Mouse (Mus musculus): ENCODE measurements around the gene Iqcn. TPM values are rescaled to one million over a fixed set of nuclear protein-coding genes. Genes with fewer than 3 reads are reported as not detected.

Gene Iqcn
- polyA plus RNA-seq, 1 experiment from 2014 or later: not detected

- 66% methylated on average over 10 of the region's 10 CpGs for WGBS
- H3K27ac ChIP-seq: peak overlapping the region; percentile 97; the same call in 1 of the 2 replicates
- H3K27me3 ChIP-seq (ENCODE audit: low read depth, poor library complexity, severe bottlenecking): no peaks in the 10 kb centered on the region
- no peaks in the 10 kb centered on the region for H3K9me3 ChIP-seq (replicated peaks)
- no peak overlapping the region for H3K4me3 ChIP-seq
- DNase-seq (ENCODE audit: low spot score): no peak
- H3K36me3 ChIP-seq: peaks cover 11% of the 10 kb centered on the region
- peaks cover 35% of the 10 kb centered on the region for H3K4me1 ChIP-seq
These were observed 31.5 kb upstream of the Iqcn start for GRCm38 (mm10) chr8:70671615-70672324.

GRCm38 (mm10) chr8:70672325-70673078, 30.8 kb upstream of the Iqcn start:
- Histone ChIP-seq H3K4me3 (peak overlapping the region; percentile 80), H3K4me1 (peaks cover 35% of the 10 kb centered on the region), H3K36me3 (peaks cover 18% of the 10 kb centered on the region), H3K27ac (peak overlapping the region; percentile 97), H3K27me3 (ENCODE audit: low read depth, poor library complexity, severe bottlenecking) (no peaks in the 10 kb centered on the region), H3K9me3 (replicated peaks) (no peaks in the 10 kb centered on the region)
- no peak for DNase-seq (ENCODE audit: low spot score)
- 40% methylated on average over 19 of the region's 19 CpGs for WGBS

DNA sequence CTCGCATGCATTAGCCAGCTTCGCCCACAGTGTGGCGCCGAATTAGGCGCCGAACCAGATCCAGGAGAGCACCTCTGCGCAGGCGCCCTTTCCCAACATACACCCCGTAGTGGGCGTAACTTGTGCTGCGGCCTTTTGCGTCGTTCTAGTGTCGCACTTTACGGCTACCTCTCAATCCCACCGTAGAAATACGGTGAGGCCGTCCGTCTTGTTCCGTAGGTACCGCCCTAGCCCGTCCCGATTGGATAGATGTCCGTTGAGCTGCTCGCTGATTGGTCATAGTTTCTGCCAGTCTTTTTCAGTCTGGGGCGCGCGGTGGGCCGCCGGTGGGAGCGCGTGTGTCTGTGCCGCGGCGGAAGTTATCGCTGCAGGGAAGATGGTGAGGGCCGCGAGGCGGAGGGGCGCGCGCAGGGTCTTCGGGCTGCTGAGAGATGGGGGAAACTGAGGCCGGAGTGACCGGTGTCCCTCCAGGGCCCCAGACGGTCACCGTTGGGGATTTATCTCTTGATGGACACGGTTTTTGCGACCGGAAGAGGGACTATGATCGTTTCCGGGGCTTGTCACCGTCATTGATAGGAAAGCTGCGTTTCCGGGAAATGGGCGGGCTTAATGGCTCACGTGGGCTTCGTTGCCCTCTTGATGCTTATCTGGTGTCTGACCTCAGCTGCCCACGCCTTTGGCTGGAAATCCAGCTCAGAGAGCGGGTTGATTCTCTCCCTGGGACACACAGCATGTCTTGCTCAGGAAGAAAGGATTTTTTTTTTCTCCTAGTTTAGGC, 30.0 kb upstream of the Iqcn start, which contains the start of gene Lsm4:
Gene Lsm4, plus strand, starts transcription at position 170 of the 778 bp plus-strand sequence.
- WGBS: under 1% methylated on average over 60 of the region's 60 CpGs
- DNase-seq (ENCODE audit: low spot score): peak; percentile 96

GRCm38 (mm10) chr8:70674109-70674508, 29.1 kb upstream of the Iqcn start:
- Histone ChIP-seq H3K9me3 (replicated peaks) (no peaks in the 10 kb centered on the region), H3K27ac (peak overlapping the region; percentile 97), H3K4me1 (peaks cover 35% of the 10 kb centered on the region), H3K4me3 (peak overlapping the region; percentile 80), H3K36me3 (peaks cover 35% of the 10 kb centered on the region), H3K27me3 (ENCODE audit: low read depth, poor library complexity, severe bottlenecking) (no peaks in the 10 kb centered on the region)
- no peak for DNase-seq (ENCODE audit: low spot score)
- WGBS: 87% methylated on average over 3 of the region's 3 CpGs

More for the DNA sequence above, 30.0 kb upstream of the Iqcn start, which contains the start of gene Lsm4:
- peak within 1 kb of the TSS; percentile 80 for H3K4me3 ChIP-seq
- H3K9me3 ChIP-seq (replicated peaks): no peaks in the 10 kb centered on the region
- H3K4me1 ChIP-seq: peaks cover 35% of the 10 kb centered on the region
- H3K27ac ChIP-seq: peak within 1 kb of the TSS; percentile 97
- H3K36me3 ChIP-seq: peaks cover 26% of the 10 kb centered on the region
- no peaks in the 10 kb centered on the region for H3K27me3 ChIP-seq (ENCODE audit: low read depth, poor library complexity, severe bottlenecking)

- Histone ChIP-seq H3K27ac (peak overlapping the region; percentile 97; the same call in 1 of the 2 replicates), H3K36me3 (peaks cover 41% of the 10 kb centered on the region), H3K27me3 (ENCODE audit: low read depth, poor library complexity, severe bottlenecking) (no peaks in the 10 kb centered on the region), H3K9me3 (replicated peaks) (no peaks in the 10 kb centered on the region), H3K4me1 (peaks cover 36% of the 10 kb centered on the region), H3K4me3 (peak overlapping the region; percentile 80; the same call in 1 of the 2 replicates)
- no peak for DNase-seq (ENCODE audit: low spot score)
- 73% methylated on average over 4 of the region's 4 CpGs for WGBS
These were observed 28.5 kb upstream of the Iqcn start for GRCm38 (mm10) chr8:70674716-70675115.

DNA sequence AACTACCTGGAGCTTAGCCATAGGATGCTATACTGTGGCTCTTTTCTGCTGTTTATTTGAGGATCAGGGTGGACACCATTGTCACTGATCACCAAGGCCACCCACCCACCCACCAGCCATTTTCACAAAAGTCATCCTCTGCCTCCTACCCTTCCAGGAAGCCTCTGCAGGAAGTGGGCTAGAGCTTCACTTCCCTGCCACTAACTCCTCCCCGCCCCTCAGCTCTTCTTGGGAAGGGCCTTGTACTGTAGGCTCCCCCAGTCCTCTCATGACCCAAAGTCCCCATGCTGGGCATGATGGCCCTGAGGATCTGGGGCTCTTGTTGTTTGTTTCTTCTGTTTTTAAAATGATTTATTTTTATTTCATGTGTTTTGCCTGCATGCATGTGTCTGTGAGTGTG, 27.9 kb upstream of the Iqcn start:
- DNase-seq (ENCODE audit: low spot score): no peak
- H3K4me1 ChIP-seq: peaks cover 39% of the 10 kb centered on the region
- H3K9me3 ChIP-seq (replicated peaks): no peaks in the 10 kb centered on the region
- WGBS: 97% methylated on average over 1 of the region's 1 CpGs
- H3K4me3 ChIP-seq: no peak overlapping the region
- peaks cover 47% of the 10 kb centered on the region for H3K36me3 ChIP-seq
- H3K27ac ChIP-seq: no peak overlapping the region
- H3K27me3 ChIP-seq (ENCODE audit: low read depth, poor library complexity, severe bottlenecking): no peaks in the 10 kb centered on the region

GRCm38 (mm10) chr8:70677451-70678080, 25.7 kb upstream of the Iqcn start:
- H3K36me3 ChIP-seq: peaks cover 47% of the 10 kb centered on the region
- WGBS: 94% methylated on average over 15 of the region's 15 CpGs
- H3K4me3 ChIP-seq: no peak overlapping the region
- no peak overlapping the region for H3K27ac ChIP-seq
- peaks cover 35% of the 10 kb centered on the region for H3K4me1 ChIP-seq
- H3K9me3 ChIP-seq (replicated peaks): no peaks in the 10 kb centered on the region
- H3K27me3 ChIP-seq (ENCODE audit: low read depth, poor library complexity, severe bottlenecking): no peaks in the 10 kb centered on the region
- no peak for DNase-seq (ENCODE audit: low spot score)

- H3K27ac ChIP-seq: no peak overlapping the region
- DNase-seq (ENCODE audit: low spot score): no peak
- H3K4me1 ChIP-seq: peaks cover 33% of the 10 kb centered on the region
- no peak overlapping the region for H3K4me3 ChIP-seq
- no peaks in the 10 kb centered on the region for H3K27me3 ChIP-seq (ENCODE audit: low read depth, poor library complexity, severe bottlenecking)
- H3K36me3 ChIP-seq: peaks cover 47% of the 10 kb centered on the region
- H3K9me3 ChIP-seq (replicated peaks): no peaks in the 10 kb centered on the region
These were observed 24.6 kb upstream of the Iqcn start for GRCm38 (mm10) chr8:70678679-70679078.

GRCm38 (mm10) chr8:70679404-70679803, 23.9 kb upstream of the Iqcn start:
- Histone ChIP-seq H3K36me3 (peaks cover 50% of the 10 kb centered on the region), H3K9me3 (replicated peaks) (no peaks in the 10 kb centered on the region), H3K4me1 (peaks cover 29% of the 10 kb centered on the region), H3K27ac (peak overlapping the region; percentile 11; the same call in 1 of the 2 replicates), H3K27me3 (ENCODE audit: low read depth, poor library complexity, severe bottlenecking) (no peaks in the 10 kb centered on the region), H3K4me3 (no peak overlapping the region)
- DNase-seq (ENCODE audit: low spot score): no peak
- WGBS: 90% methylated on average over 4 of the region's 4 CpGs

DNA sequence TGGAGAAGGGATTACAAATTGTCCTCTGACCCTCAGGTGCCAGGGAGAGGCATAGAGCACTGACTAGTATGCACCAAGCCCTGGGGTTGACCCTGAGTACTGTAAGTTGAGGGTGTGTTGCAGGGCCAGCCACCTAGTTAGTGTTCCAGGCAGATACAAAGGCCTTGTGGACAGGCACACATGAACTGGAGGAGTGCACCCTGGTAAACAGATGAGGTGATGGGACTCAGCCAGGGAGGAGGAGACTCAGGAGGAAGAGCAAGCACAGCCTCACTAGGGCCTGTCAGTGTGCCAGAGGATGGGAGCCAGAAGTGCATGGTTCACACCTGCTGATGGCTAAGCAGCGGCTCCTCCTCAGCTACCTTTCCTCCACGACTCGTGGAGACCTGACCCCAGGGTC, 23.2 kb upstream of the Iqcn start:
- no peak overlapping the region for H3K4me3 ChIP-seq
- no peaks in the 10 kb centered on the region for H3K9me3 ChIP-seq (replicated peaks)
- WGBS: 80% methylated on average over 3 of the region's 3 CpGs
- no peak overlapping the region for H3K27ac ChIP-seq
- H3K4me1 ChIP-seq: peaks cover 25% of the 10 kb centered on the region
- H3K27me3 ChIP-seq (ENCODE audit: low read depth, poor library complexity, severe bottlenecking): no peaks in the 10 kb centered on the region
- DNase-seq (ENCODE audit: low spot score): no peak
- H3K36me3 ChIP-seq: peaks cover 52% of the 10 kb centered on the region

- H3K4me1 ChIP-seq: peaks cover 20% of the 10 kb centered on the region
- no peak overlapping the region for H3K27ac ChIP-seq
- peaks cover 45% of the 10 kb centered on the region for H3K36me3 ChIP-seq
- 82% methylated on average over 3 of the region's 3 CpGs for WGBS
- no peak for DNase-seq (ENCODE audit: low spot score)
- no peaks in the 10 kb centered on the region for H3K9me3 ChIP-seq (replicated peaks)
- H3K4me3 ChIP-seq: no peak overlapping the region
- no peaks in the 10 kb centered on the region for H3K27me3 ChIP-seq (ENCODE audit: low read depth, poor library complexity, severe bottlenecking)
These were observed 21.8 kb upstream of the Iqcn start for GRCm38 (mm10) chr8:70681410-70681809.

GRCm38 (mm10) chr8:70682193-70682592, 21.1 kb upstream of the Iqcn start:
- Histone ChIP-seq H3K36me3 (peaks cover 42% of the 10 kb centered on the region), H3K9me3 (replicated peaks) (no peaks in the 10 kb centered on the region), H3K27ac (peak overlapping the region; percentile 63), H3K4me1 (peaks cover 20% of the 10 kb centered on the region), H3K4me3 (peak overlapping the region; percentile 28), H3K27me3 (ENCODE audit: low read depth, poor library complexity, severe bottlenecking) (no peaks in the 10 kb centered on the region)
- DNase-seq (ENCODE audit: low spot score): peak; percentile 66
- WGBS: 9% methylated on average over 19 of the region's 19 CpGs
